Mouse (Mus musculus) liver, embryonic 14.5 days (tissue): ENCODE data around the gene H2afz.

Experiments used
- CTCF ChIP-seq: IDR thresholded peaks from 2 replicates; pipeline ENCODE4 v1.5.1; 2016; ENCODE audit warnings: antibody characterized with exemption, low read depth, control low read depth
- EP300 ChIP-seq: IDR thresholded peaks from 2 replicates; pipeline ENCODE4 v1.6.1; 2016; ENCODE audit warnings: antibody characterized with exemption, low read depth

DNA sequence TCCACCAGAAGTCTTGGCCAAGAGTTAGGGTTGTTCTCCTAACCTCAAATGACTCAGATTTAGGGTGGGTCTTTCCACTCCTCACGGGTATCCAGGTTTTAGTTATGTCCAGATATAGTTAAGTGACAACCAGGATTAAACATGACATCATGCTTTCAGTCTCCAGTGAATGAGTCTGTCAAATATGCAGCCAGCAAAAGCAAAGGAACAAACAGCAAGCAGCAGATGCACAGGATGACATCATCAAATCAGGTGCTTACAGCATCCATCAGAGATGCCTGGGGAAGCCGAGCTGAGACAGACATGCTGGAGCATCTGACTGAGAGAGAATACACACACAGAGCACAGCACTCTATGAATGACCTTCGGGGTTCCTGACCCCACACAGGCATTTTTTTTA, 9.0 kb upstream of the H2afz start:
- no peak for TF ChIP-seq CTCF
- TF ChIP-seq EP300 = no peak
